Mouse (Mus musculus): Measurements from ENCODE around the gene Cr2. TPM values are rescaled to one million over a fixed set of nuclear protein-coding genes. Genes with fewer than 3 reads are reported as not detected.

The Cr2 gene
- total RNA-seq, 2 experiments from 2014 or later: 0.31 to 0.38 TPM

Other genes starting within 250 kb of the Cr2 start
- gene Cd34, start 237.9 kb downstream of the Cr2 start, total RNA-seq (2021): 100 to 1,000 TPM; 102 to 112 TPM
- 1 to 10 TPM in 1 of 2 experiments, under 1 TPM in 1; 0.80 to 1.2 TPM for gene Cd46, start 84.5 kb downstream of the Cr2 start, total RNA-seq (2021)
- gene Cr1l, start 45.1 kb downstream of the Cr2 start, total RNA-seq (2021): 10 to 100 TPM; 69.3 to 70.9 TPM

Measured in heart, postnatal 36 days (tissue).